Mouse (Mus musculus): ENCODE results near the gene Pxdn.

The Pxdn gene

GRCm38 (mm10) chr12:29953999-29954398 lies 16.6 kb downstream of the Pxdn start:
- DNase-seq (ENCODE audit: low spot score): no peak

- peak; percentile 43 for DNase-seq (ENCODE audit: low spot score)
Observed at GRCm38 (mm10) chr12:29954464-29954863, 17.1 kb downstream of the Pxdn start.

GRCm38 (mm10) chr12:29956969-29957368 lies 19.6 kb downstream of the Pxdn start:
- peak; percentile 66 for DNase-seq (ENCODE audit: low spot score)

- no peak for DNase-seq (ENCODE audit: low spot score)
Observed at GRCm38 (mm10) chr12:29958637-29959036, 21.2 kb downstream of the Pxdn start.

GRCm38 (mm10) chr12:29961041-29961440 lies 23.6 kb downstream of the Pxdn start:
- DNase-seq (ENCODE audit: low spot score): no peak

GRCm38 (mm10) chr12:29965016-29965415 lies 27.6 kb downstream of the Pxdn start:
- no peak for DNase-seq (ENCODE audit: low spot score)

- DNase-seq (ENCODE audit: low spot score): no peak
Observed at GRCm38 (mm10) chr12:29971795-29972464, 34.5 kb downstream of the Pxdn start.

GRCm38 (mm10) chr12:29972533-29972932 lies 35.1 kb downstream of the Pxdn start:
- no peak for DNase-seq (ENCODE audit: low spot score)

- DNase-seq (ENCODE audit: low spot score): no peak
Observed at GRCm38 (mm10) chr12:29980076-29980475, 42.7 kb downstream of the Pxdn start.

- no peak for DNase-seq (ENCODE audit: low spot score)
Observed at GRCm38 (mm10) chr12:29981722-29982293, 44.4 kb downstream of the Pxdn start.

- no peak for DNase-seq (ENCODE audit: low spot score)
Observed at GRCm38 (mm10) chr12:29983190-29983589, 45.8 kb downstream of the Pxdn start.

- no peak for DNase-seq (ENCODE audit: low spot score)
Observed at GRCm38 (mm10) chr12:29985126-29985525, 47.7 kb downstream of the Pxdn start.

- no peak for DNase-seq (ENCODE audit: low spot score)
Observed at GRCm38 (mm10) chr12:29986241-29986640, 48.8 kb downstream of the Pxdn start.

- DNase-seq (ENCODE audit: low spot score): no peak
Observed at GRCm38 (mm10) chr12:29998895-29999294, 61.5 kb downstream of the Pxdn start.

- no peak for DNase-seq (ENCODE audit: low spot score)
Observed at GRCm38 (mm10) chr12:30001951-30002350, 64.5 kb downstream of the Pxdn start.

GRCm38 (mm10) chr12:30003680-30004364 lies 66.4 kb downstream of the Pxdn start:
- peak; percentile 60 for DNase-seq (ENCODE audit: low spot score)

- DNase-seq (ENCODE audit: low spot score): peak; percentile 35
Observed at GRCm38 (mm10) chr12:30004365-30004723, 66.9 kb downstream of the Pxdn start.

- DNase-seq (ENCODE audit: low spot score): no peak
Observed at GRCm38 (mm10) chr12:30006586-30006985, 69.2 kb downstream of the Pxdn start.

- no peak for DNase-seq (ENCODE audit: low spot score)
Observed at GRCm38 (mm10) chr12:30008741-30009140, 71.3 kb downstream of the Pxdn start.

GRCm38 (mm10) chr12:30015501-30015900 lies 78.1 kb downstream of the Pxdn start:
- DNase-seq (ENCODE audit: low spot score): no peak

GRCm38 (mm10) chr12:30017131-30017530 lies 79.7 kb downstream of the Pxdn start:
- DNase-seq (ENCODE audit: low spot score): no peak

- no peak for DNase-seq (ENCODE audit: low spot score)
Observed at GRCm38 (mm10) chr12:30020447-30020846, 83.0 kb downstream of the Pxdn start.

- peak; percentile 71 for DNase-seq (ENCODE audit: low spot score)
Observed at GRCm38 (mm10) chr12:30023491-30023890, 86.1 kb downstream of the Pxdn start.

All from retina, embryonic 14.5 days (tissue).